In genomic region chr2:112637206-112637605, GRCm38 (mm10) we compare ENCODE assay signal across 19 mouse cellular contexts.
DNase-seq lines count a peak whose midpoint lies in the region; ATAC-seq lines count a peak whose summit lies in the region.
"Had no signal": no experiment of that assay in that cellular context is flagged by ENCODE, and none has a peak within 500 bp of the region (broad histone marks: within the 10 kb centered on the region; RNA-seq: fewer than 3 reads in every experiment).

No protein-coding gene starts in this region.

- H3K4me3 ChIP-seq in heart, embryonic 12.5 days = no peak overlapping the region
- no peak overlapping the region for H3K4me3 ChIP-seq in liver, embryonic 11.5 days (ENCODE audit: low read depth, low read length)
- H3K4me3 ChIP-seq: limb, embryonic 10.5 days; liver, embryonic 13.5 days; megakaryocyte, embryonic 14.5 days had no signal

- H3K27me3 ChIP-seq in heart, embryonic 12.5 days (replicated peaks) = no peaks in the 10 kb centered on the region
- H3K27me3 ChIP-seq in liver, embryonic 11.5 days (replicated peaks; ENCODE audit: control insufficient read depth, insufficient read depth, low read length) = no peaks in the 10 kb centered on the region
- H3K27me3 ChIP-seq: liver, embryonic 13.5 days; megakaryocyte, embryonic 14.5 days had no signal

- peaks cover 7% of the 10 kb centered on the region for H3K4me1 ChIP-seq in heart, embryonic 12.5 days (replicated peaks)
- no peaks in the 10 kb centered on the region for H3K4me1 ChIP-seq in liver, embryonic 11.5 days (replicated peaks; ENCODE audit: control insufficient read depth, insufficient read depth, low read length)
- H3K4me1 ChIP-seq: limb, embryonic 10.5 days; liver, embryonic 13.5 days; megakaryocyte, embryonic 14.5 days had no signal

- intact Hi-C loops in heart, postnatal 36 days (cut with DNase I) = loop anchor here (10.0 kb wide), 1 partner anchor 128 kb away; no protein-coding TSS in a partner anchor

- H3K27ac ChIP-seq in heart, embryonic 12.5 days (ENCODE audit: poor library complexity, severe bottlenecking) = no peak overlapping the region
- no peak overlapping the region for H3K27ac ChIP-seq in liver, embryonic 11.5 days (ENCODE audit: low read depth, low read length)
- H3K27ac ChIP-seq: hindbrain, postnatal 0 days; limb, embryonic 10.5 days; liver, embryonic 13.5 days had no signal

- WGBS in heart, embryonic 12.5 days = 70% methylated on average over 5 of the region's 5 CpGs
- WGBS in liver, embryonic 11.5 days = 80% methylated on average over 5 of the region's 5 CpGs

- H3K9ac ChIP-seq in heart, embryonic 12.5 days = no peak overlapping the region
- no peak overlapping the region for H3K9ac ChIP-seq in liver, embryonic 11.5 days (ENCODE audit: low read depth, low read length)
- H3K9ac ChIP-seq: liver, embryonic 13.5 days had no signal

- ATAC-seq in heart, embryonic 12.5 days (ENCODE audit: insufficient number of reproducible peaks, low FRiP score) = no peak
- no peak for ATAC-seq in liver, embryonic 11.5 days (replicated peaks; ENCODE audit: low FRiP score)
- ATAC-seq: forebrain, embryonic 14.5 days; hindbrain, postnatal 0 days; lung, postnatal 0 days had no signal

- no peaks in the 10 kb centered on the region for H3K9me3 ChIP-seq in heart, embryonic 12.5 days (replicated peaks)
- no peaks in the 10 kb centered on the region for H3K9me3 ChIP-seq in liver, embryonic 11.5 days (ENCODE audit: control insufficient read depth, low read length)
- H3K9me3 ChIP-seq: limb, embryonic 10.5 days; liver, embryonic 13.5 days; megakaryocyte, embryonic 14.5 days had no signal

- peak; percentile 95 for DNase-seq in heart, adult 11 months
- peak; percentile 67 for DNase-seq in cerebellum, adult 8-10 months
- peak; percentile 55 to 68 for DNase-seq in heart, adult 9 months (ENCODE audit: low spot score in 2 of 2)
- DNase-seq in heart, postnatal 36 days = peak; percentile 11 to 43
- DNase-seq in liver, embryonic 11.5 days (ENCODE audit: low spot score) = no peak
- no peak for DNase-seq in kidney, postnatal 4 days
- no peak for DNase-seq in embryo, embryonic 10 days (ENCODE audit: low spot score)
- DNase-seq: adrenal gland, adult 2 months; kidney, adult 18-20 months; kidney, postnatal 25 days; liver, embryonic 13.5 days; right cerebral cortex, postnatal 14 days; thymus, adult 2 months had no signal

- H3K4me2 ChIP-seq in heart, embryonic 12.5 days = no peak overlapping the region
- no peak overlapping the region for H3K4me2 ChIP-seq in liver, embryonic 11.5 days
- H3K4me2 ChIP-seq: liver, embryonic 13.5 days had no signal

- peaks cover 6% of the 10 kb centered on the region; the same call in 1 of the 2 replicates for H3K36me3 ChIP-seq in heart, embryonic 12.5 days
- H3K36me3 ChIP-seq in liver, embryonic 11.5 days (ENCODE audit: control insufficient read depth, insufficient read depth, low read length) = no peaks in the 10 kb centered on the region
- H3K36me3 ChIP-seq: limb, embryonic 10.5 days had no signal

Comparison
In these comparisons a context has a peak if more than half of its experiments do, and no peak if none do; other contexts are left out.
1. DNase-seq: peak in heart, adult 11 months (single experiment), cerebellum, adult 8-10 months (single experiment), heart, adult 9 months (2 of 2) and heart, postnatal 36 days (2 of 2); none in liver, embryonic 11.5 days (single experiment), kidney, postnatal 4 days (0 of 2) and embryo, embryonic 10 days (single experiment).